Mouse (Mus musculus) cerebellum, adult 2 months (tissue): Measurements from ENCODE around the gene Gnaz.

Experiments used
- CTCF ChIP-seq: fragments of 200-500 bp; IDR thresholded peaks from 2 replicates; pipeline ENCODE4 v1.5.1; 2011; ENCODE audit warnings: low read depth, mild to moderate bottlenecking, control low read depth, low read length, moderate library complexity, borderline replicate concordance; ENCODE audit not compliant: insufficient read depth
- POLR2A ChIP-seq: fragments of 200-500 bp; IDR thresholded peaks from 2 replicates; pipeline ENCODE4 v1.6.1; 2011; ENCODE audit warnings: low read length, control low read depth, borderline replicate concordance; ENCODE audit not compliant: insufficient read depth

- peak; percentile 95 for TF ChIP-seq CTCF
- no peak for TF ChIP-seq POLR2A
Observed at GRCm38 (mm10) chr10:75021138-75021537, 54.2 kb downstream of the Gnaz start.
